Mouse (Mus musculus): ENCODE data around the gene Elobl. TPM values are rescaled to one million over a fixed set of nuclear protein-coding genes. Genes with fewer than 3 reads are reported as not detected.
A peak's percentile ranks its signal among the peaks of the same experiment; 100 is the strongest.
"Not testable (repeated sequence)": the region's sequence is repeated elsewhere in the genome, so short reads cannot be mapped to it uniquely, and the experiment has no call there.

The Elobl gene
- polyA plus RNA-seq, 1 experiment from 2014 or later, result not detected

- H3K79me2 ChIP-seq (ENCODE audit: inconsistent target), result peaks cover 69% of the 10 kb centered on the region
- 2% methylated on average over 48 of the region's 48 CpGs for WGBS (ENCODE audit: missing documents)
- H3K4me3 ChIP-seq (ENCODE audit: inconsistent target), result peak within 1 kb of the TSS; percentile 98
- peaks cover 7% of the 10 kb centered on the region; the same call in 1 of the 2 replicates for H3K36me3 ChIP-seq (ENCODE audit: inconsistent target)
- H3K27ac ChIP-seq, result peak within 1 kb of the TSS; percentile 97
Measured at GRCm38 (mm10) chr11:88998974-88999722, 32.4 kb upstream of the Elobl start, which contains the start of gene Trim25. Trim25 (plus strand) TSS chr11:88999376.

DNA sequence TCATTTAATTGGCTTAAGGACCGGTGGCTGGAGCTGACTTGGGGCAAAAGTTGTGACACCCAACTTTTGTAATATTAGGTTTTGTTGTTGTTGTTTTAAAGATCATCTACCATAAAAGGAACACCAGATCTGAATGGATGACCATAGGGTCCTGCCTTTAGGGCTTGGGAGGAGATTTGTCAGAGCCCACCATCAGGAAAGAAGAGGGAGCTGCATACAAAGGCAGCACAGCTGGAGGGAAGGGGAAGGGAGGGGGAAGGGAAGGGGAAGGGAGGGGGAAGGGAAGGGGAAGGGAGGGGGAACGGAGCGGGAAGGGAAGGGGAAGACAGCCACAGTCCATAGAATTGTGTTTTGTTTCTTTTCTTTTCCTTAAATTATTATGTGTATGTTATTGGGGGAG lies 31.7 kb upstream of the Elobl start:
- H3K27ac ChIP-seq, result peak overlapping the region; percentile 97
- peaks cover 7% of the 10 kb centered on the region; the same call in 1 of the 2 replicates for H3K36me3 ChIP-seq (ENCODE audit: inconsistent target)
- 40% methylated on average over 1 of the region's 3 CpGs for WGBS (ENCODE audit: missing documents)
- H3K4me3 ChIP-seq (ENCODE audit: inconsistent target), result peak overlapping the region; percentile 98
- H3K79me2 ChIP-seq (ENCODE audit: inconsistent target), result peaks cover 61% of the 10 kb centered on the region

GRCm38 (mm10) chr11:88997343-88997742 lies 30.6 kb upstream of the Elobl start:
- not testable (repeated sequence) for H3K36me3 ChIP-seq (ENCODE audit: inconsistent target); H3K4me3 ChIP-seq (ENCODE audit: inconsistent target)
- 80% methylated on average over 3 of the region's 5 CpGs for WGBS (ENCODE audit: missing documents)
- Histone ChIP-seq H3K27ac (peak overlapping the region; percentile 97), H3K79me2 (ENCODE audit: inconsistent target) (peaks cover 51% of the 10 kb centered on the region)

GRCm38 (mm10) chr11:88996427-88996826 lies 29.7 kb upstream of the Elobl start:
- WGBS (ENCODE audit: missing documents), result 67% methylated on average over 7 of the region's 7 CpGs
- Histone ChIP-seq H3K36me3 (ENCODE audit: inconsistent target) (peaks cover 5% of the 10 kb centered on the region; the same call in 1 of the 2 replicates), H3K79me2 (ENCODE audit: inconsistent target) (peaks cover 42% of the 10 kb centered on the region), H3K4me3 (ENCODE audit: inconsistent target) (no peak overlapping the region), H3K27ac (peak overlapping the region; percentile 96)

DNA sequence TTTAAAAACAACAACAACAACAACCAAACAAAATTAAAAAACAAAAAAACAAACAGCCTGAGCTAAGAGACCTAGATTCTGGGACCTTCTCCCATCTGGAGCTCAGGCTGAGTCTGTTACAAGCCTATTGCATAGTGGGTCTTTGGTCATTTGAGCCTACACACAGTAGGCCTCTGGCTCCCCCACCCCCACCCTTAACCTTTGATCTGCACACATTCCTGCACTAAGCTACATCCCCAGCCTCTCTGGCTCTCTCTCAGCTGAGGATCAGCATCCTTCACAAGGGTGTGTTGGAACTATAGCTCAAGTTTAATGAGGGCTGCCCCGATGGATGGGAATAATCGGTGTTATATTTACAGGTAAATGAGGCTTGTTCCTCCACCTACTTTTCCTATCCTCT lies 28.9 kb upstream of the Elobl start:
- 100% methylated on average over 2 of the region's 2 CpGs for WGBS (ENCODE audit: missing documents)
- peak overlapping the region; percentile 96 for H3K27ac ChIP-seq
- H3K79me2 ChIP-seq (ENCODE audit: inconsistent target), result peaks cover 34% of the 10 kb centered on the region
- no peak overlapping the region for H3K4me3 ChIP-seq (ENCODE audit: inconsistent target)
- no peaks in the 10 kb centered on the region for H3K36me3 ChIP-seq (ENCODE audit: inconsistent target)

DNA sequence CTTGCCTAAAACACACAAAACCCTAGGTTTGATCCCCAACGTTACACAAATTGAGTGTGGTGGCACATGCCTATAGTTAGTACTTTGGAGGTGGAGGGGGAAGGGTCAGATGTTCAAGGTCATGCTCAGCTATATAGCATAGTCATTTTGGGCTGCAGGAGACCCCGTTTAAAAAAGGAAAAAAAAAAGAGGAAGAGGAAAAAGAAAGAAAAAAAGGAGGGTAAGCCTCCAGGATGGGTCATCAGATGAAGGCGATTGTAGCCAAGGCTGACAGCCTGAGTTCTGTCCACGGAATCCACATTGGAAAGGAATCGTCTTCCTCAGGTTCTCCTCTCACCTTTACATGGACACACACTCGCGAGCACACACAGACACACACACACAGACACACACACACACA lies 27.8 kb upstream of the Elobl start:
- 12% methylated on average over 3 of the region's 7 CpGs for WGBS (ENCODE audit: missing documents)
- Histone ChIP-seq H3K4me3 (ENCODE audit: inconsistent target) (no peak overlapping the region), H3K79me2 (ENCODE audit: inconsistent target) (peaks cover 22% of the 10 kb centered on the region), H3K36me3 (ENCODE audit: inconsistent target) (no peaks in the 10 kb centered on the region), H3K27ac (peak overlapping the region; percentile 96)

- peaks cover 14% of the 10 kb centered on the region for H3K79me2 ChIP-seq (ENCODE audit: inconsistent target)
- H3K4me3 ChIP-seq (ENCODE audit: inconsistent target), result no peak overlapping the region
- no peaks in the 10 kb centered on the region for H3K36me3 ChIP-seq (ENCODE audit: inconsistent target)
- peak overlapping the region; percentile 96 for H3K27ac ChIP-seq
- 16% methylated on average over 5 of the region's 5 CpGs for WGBS (ENCODE audit: missing documents)
Measured at GRCm38 (mm10) chr11:88993625-88994024, 26.9 kb upstream of the Elobl start.

- Histone ChIP-seq H3K36me3 (ENCODE audit: inconsistent target) (no peaks in the 10 kb centered on the region), H3K79me2 (ENCODE audit: inconsistent target) (peaks cover 14% of the 10 kb centered on the region)
- WGBS (ENCODE audit: missing documents), result 80% methylated on average over 7 of the region's 7 CpGs
Measured at GRCm38 (mm10) chr11:88993186-88993585, 26.5 kb upstream of the Elobl start.

GRCm38 (mm10) chr11:88989530-88989929 lies 22.8 kb upstream of the Elobl start:
- no peak overlapping the region for H3K27ac ChIP-seq
- H3K4me3 ChIP-seq (ENCODE audit: inconsistent target), result no peak overlapping the region
- H3K36me3 ChIP-seq (ENCODE audit: inconsistent target), result no peaks in the 10 kb centered on the region
- H3K79me2 ChIP-seq (ENCODE audit: inconsistent target), result no peaks in the 10 kb centered on the region
- 84% methylated on average over 4 of the region's 5 CpGs for WGBS (ENCODE audit: missing documents)

More at GRCm38 (mm10) chr11:88993186-88993585, 26.5 kb upstream of the Elobl start:
- no peak overlapping the region for H3K4me3 ChIP-seq (ENCODE audit: inconsistent target)
- H3K27ac ChIP-seq, result peak overlapping the region; percentile 96

GRCm38 (mm10) chr11:88988956-88989355 lies 22.2 kb upstream of the Elobl start:
- 80% methylated on average over 5 of the region's 5 CpGs for WGBS (ENCODE audit: missing documents)
- no peak overlapping the region for H3K4me3 ChIP-seq (ENCODE audit: inconsistent target)
- H3K27ac ChIP-seq, result no peak overlapping the region
- H3K79me2 ChIP-seq (ENCODE audit: inconsistent target), result no peaks in the 10 kb centered on the region
- no peaks in the 10 kb centered on the region for H3K36me3 ChIP-seq (ENCODE audit: inconsistent target)

- WGBS (ENCODE audit: missing documents), result 92% methylated on average over 10 of the region's 10 CpGs
- H3K4me3 ChIP-seq (ENCODE audit: inconsistent target), result no peak overlapping the region
- no peak overlapping the region for H3K27ac ChIP-seq
- H3K36me3 ChIP-seq (ENCODE audit: inconsistent target), result no peaks in the 10 kb centered on the region
- H3K79me2 ChIP-seq (ENCODE audit: inconsistent target), result no peaks in the 10 kb centered on the region
Measured at GRCm38 (mm10) chr11:88986616-88987015, 19.9 kb upstream of the Elobl start.

DNA sequence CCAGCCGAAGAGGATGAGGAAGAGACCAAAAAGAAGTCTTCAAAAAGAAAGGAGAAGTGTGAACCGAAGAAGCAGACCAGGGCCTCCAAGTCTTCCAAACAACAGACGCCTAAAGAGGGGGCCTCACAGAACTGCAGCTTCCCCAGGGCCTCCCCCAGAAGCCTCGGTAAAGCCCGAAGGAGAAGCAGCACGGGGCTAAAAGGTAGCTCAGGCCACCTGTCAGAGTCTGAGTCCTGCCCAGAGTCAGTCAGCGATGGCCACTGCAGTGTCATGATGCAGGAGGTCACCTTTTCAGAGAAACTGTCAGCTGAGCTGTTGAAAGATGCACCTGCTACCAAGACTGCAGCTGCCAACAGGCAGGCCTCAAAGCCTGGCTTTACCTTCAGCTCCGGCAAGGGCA lies 14.6 kb upstream of the Elobl start:
- no peaks in the 10 kb centered on the region; the same call in 1 of the 2 replicates for H3K79me2 ChIP-seq (ENCODE audit: inconsistent target)
- H3K36me3 ChIP-seq (ENCODE audit: inconsistent target), result no peaks in the 10 kb centered on the region
- WGBS (ENCODE audit: missing documents), result 45% methylated on average over 8 of the region's 8 CpGs

GRCm38 (mm10) chr11:88977188-88977587 lies 10.5 kb upstream of the Elobl start:
- no peak overlapping the region for H3K27ac ChIP-seq
- H3K79me2 ChIP-seq (ENCODE audit: inconsistent target), result peaks cover 9% of the 10 kb centered on the region; the same call in 1 of the 2 replicates
- 90% methylated on average over 5 of the region's 5 CpGs for WGBS (ENCODE audit: missing documents)
- H3K4me3 ChIP-seq (ENCODE audit: inconsistent target), result no peak overlapping the region
- no peaks in the 10 kb centered on the region for H3K36me3 ChIP-seq (ENCODE audit: inconsistent target)

More for the DNA sequence above, 14.6 kb upstream of the Elobl start:
- Histone ChIP-seq H3K27ac (no peak overlapping the region), H3K4me3 (ENCODE audit: inconsistent target) (no peak overlapping the region)

DNA sequence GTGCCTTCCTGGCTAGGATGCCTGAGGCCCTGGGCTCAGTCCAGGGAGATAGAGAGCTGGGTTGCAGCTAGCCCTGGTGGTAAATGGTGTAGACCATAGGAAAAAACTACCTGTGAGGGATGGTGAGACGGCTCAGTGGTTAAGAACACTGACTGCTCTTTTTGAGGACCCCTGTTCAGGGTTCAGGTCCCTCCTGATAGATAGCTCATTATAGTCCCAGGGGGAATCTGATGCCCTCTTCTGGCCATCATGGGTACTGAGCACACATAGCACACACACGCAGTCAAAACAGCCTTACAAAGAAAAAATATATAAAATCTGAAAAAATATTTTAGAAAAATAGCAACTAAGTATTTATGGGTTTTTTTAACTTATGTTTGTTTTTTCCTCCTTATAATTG lies 9.6 kb upstream of the Elobl start:
- no peaks in the 10 kb centered on the region for H3K36me3 ChIP-seq (ENCODE audit: inconsistent target)
- H3K79me2 ChIP-seq (ENCODE audit: inconsistent target), result peaks cover 9% of the 10 kb centered on the region; the same call in 1 of the 2 replicates
- WGBS (ENCODE audit: missing documents), result 97% methylated on average over 2 of the region's 2 CpGs
- no peak overlapping the region for H3K27ac ChIP-seq
- H3K4me3 ChIP-seq (ENCODE audit: inconsistent target), result no peak overlapping the region
